Mouse (Mus musculus) olfactory bulb, adult 2 months (tissue): ENCODE measurements around the gene Tshz2.

Experiments used
- CTCF ChIP-seq: fragments of 200-500 bp; IDR thresholded peaks from 2 replicates; pipeline ENCODE4 v1.5.1; 2012; ENCODE audit warnings: low read depth, mild to moderate bottlenecking, low read length, moderate library complexity; ENCODE audit not compliant: insufficient read depth
- POLR2A ChIP-seq: fragments of 200-500 bp; IDR thresholded peaks from 2 replicates; pipeline ENCODE4 v1.6.1; 2012; ENCODE audit warnings: mild to moderate bottlenecking, low read depth, low read length, moderate library complexity; ENCODE audit not compliant: insufficient read depth

- TF ChIP-seq CTCF (no peak), POLR2A (no peak)
Measured at GRCm38 (mm10) chr2:169841442-169841841, 208.6 kb downstream of the Tshz2 start.
